Mouse (Mus musculus): ENCODE measurements at regions not wholly inside any gene's neighbourhood (a gene's known extent, or its start where the extent isn't known, plus 50 kb on each side); places are given as distances from the start of the nearest gene placed in this dataset.

DNA sequence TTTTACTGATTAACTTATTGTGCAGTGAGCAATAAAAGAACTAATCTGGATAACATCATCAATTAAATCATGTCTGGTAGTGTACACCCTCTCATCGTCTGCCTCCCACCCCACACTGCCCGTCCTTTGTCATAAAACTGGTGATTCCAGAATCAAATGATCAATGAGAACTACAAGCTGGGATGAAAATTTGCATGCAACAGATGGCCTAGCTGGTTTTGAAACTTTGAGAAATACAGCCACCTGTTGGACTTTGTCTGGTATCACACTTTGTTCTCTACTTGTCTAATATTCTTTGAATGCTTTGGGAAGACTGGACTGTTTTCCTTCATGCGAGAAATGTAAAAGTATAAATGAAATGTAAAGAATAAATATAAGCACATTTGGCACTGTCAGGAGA lies 126.8 kb upstream of the Dcbld2 start:
- TF ChIP-seq CTCF (IDR thresholded peaks at IDR 0.05; ENCODE audit: control insufficient read depth, insufficient read depth, insufficient read length) (no peak), USF1 (IDR thresholded peaks at IDR 0.05; ENCODE audit: low read depth) (no peak), MYOG (IDR thresholded peaks at IDR 0.05; ENCODE audit: control insufficient read depth, extremely low read depth, insufficient read length) (no peak), MAX (IDR thresholded peaks at IDR 0.05) (no peak), MYOD1 (IDR thresholded peaks at IDR 0.05; ENCODE audit: control insufficient read depth, insufficient read length, low read depth) (no peak), CEBPB (IDR thresholded peaks at IDR 0.05; ENCODE audit: low read depth) (no peak), FOSL1 (IDR thresholded peaks at IDR 0.05; ENCODE audit: insufficient read depth, low read length, poor library complexity, severe bottlenecking) (no peak)

Measured in C2C12 (cell line).